Mouse (Mus musculus): Measurements from ENCODE around the gene Atp9a. TPM values are rescaled to one million over a fixed set of nuclear protein-coding genes. Genes with fewer than 3 reads are reported as not detected.

Atp9a gene
- polyA plus RNA-seq, 1 experiment from 2014 or later = 177 TPM

- ATAC-seq (ENCODE audit: low FRiP score, low read depth) = peak; percentile 68
- no peaks in the 10 kb centered on the region for H3K9me3 ChIP-seq
- H3K4me1 ChIP-seq (replicated peaks) = 0 out of 2 replicates have a peak, but pooled peaks cover 5% of the 10 kb centered on the region
- H3K27ac ChIP-seq (replicated peaks) = peak overlapping the region; percentile 41
- no peak overlapping the region for H3K4me2 ChIP-seq
- WGBS = 18% methylated on average over 13 of the region's 13 CpGs
- no peak overlapping the region for H3K4me3 ChIP-seq
- no peaks in the 10 kb centered on the region for H3K27me3 ChIP-seq
- peaks cover 40% of the 10 kb centered on the region for H3K36me3 ChIP-seq
- no peak overlapping the region for H3K9ac ChIP-seq
These were observed 39.9 kb downstream of the Atp9a start for GRCm38 (mm10) chr2:168702266-168702665.

DNA sequence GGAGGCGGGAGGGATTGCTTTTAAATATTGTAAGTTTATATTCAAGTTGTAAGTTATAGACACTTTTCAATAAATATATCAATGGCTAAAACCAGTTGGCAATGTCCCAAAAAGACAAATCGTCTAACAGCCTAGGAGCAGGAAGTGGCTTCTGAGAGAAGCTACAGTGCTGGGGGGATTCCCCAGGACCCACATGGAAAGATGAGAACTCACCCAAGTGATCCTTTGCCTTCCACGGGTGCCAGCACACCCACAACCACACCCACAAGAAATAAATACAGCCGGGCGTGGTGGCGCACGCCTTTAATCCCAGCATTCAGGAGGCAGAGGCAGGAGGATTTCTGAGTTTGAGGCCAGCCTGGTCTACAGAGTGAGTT lies 47.2 kb downstream of the Atp9a start:
- 77% methylated on average over 7 of the region's 7 CpGs for WGBS
- Histone ChIP-seq H3K4me2 (no peak overlapping the region), H3K9ac (no peak overlapping the region), H3K9me3 (no peaks in the 10 kb centered on the region), H3K4me1 (replicated peaks) (peaks cover 12% of the 10 kb centered on the region), H3K27ac (replicated peaks) (no peak overlapping the region), H3K4me3 (no peak overlapping the region), H3K36me3 (peaks cover 12% of the 10 kb centered on the region), H3K27me3 (no peaks in the 10 kb centered on the region)
- no peak for ATAC-seq (ENCODE audit: low FRiP score, low read depth)

GRCm38 (mm10) chr2:168694379-168695026 lies 47.7 kb downstream of the Atp9a start:
- H3K9me3 ChIP-seq = no peaks in the 10 kb centered on the region
- 8% methylated on average over 27 of the region's 27 CpGs for WGBS
- no peak overlapping the region for H3K4me2 ChIP-seq
- H3K27ac ChIP-seq (replicated peaks) = no peak overlapping the region
- H3K36me3 ChIP-seq = peaks cover 12% of the 10 kb centered on the region
- ATAC-seq (ENCODE audit: low FRiP score, low read depth) = no peak
- H3K4me3 ChIP-seq = no peak overlapping the region
- no peak overlapping the region for H3K9ac ChIP-seq
- H3K4me1 ChIP-seq (replicated peaks) = peaks cover 12% of the 10 kb centered on the region
- H3K27me3 ChIP-seq = no peaks in the 10 kb centered on the region

- ATAC-seq (ENCODE audit: low FRiP score, low read depth) = no peak
- H3K9ac ChIP-seq = no peak overlapping the region
These were observed 50.4 kb downstream of the Atp9a start for GRCm38 (mm10) chr2:168691774-168692173.

GRCm38 (mm10) chr2:168687326-168687725 lies 54.9 kb downstream of the Atp9a start:
- Histone ChIP-seq H3K36me3 (peaks cover 17% of the 10 kb centered on the region), H3K9me3 (no peaks in the 10 kb centered on the region), H3K27ac (replicated peaks) (no peak overlapping the region), H3K27me3 (no peaks in the 10 kb centered on the region), H3K4me2 (no peak overlapping the region), H3K4me3 (no peak overlapping the region), H3K4me1 (replicated peaks) (peaks cover 7% of the 10 kb centered on the region; the same call in 1 of the 2 replicates), H3K9ac (no peak overlapping the region)
- no peak for ATAC-seq (ENCODE audit: low FRiP score, low read depth)
- 80% methylated on average over 12 of the region's 12 CpGs for WGBS

More at GRCm38 (mm10) chr2:168691774-168692173, 50.4 kb downstream of the Atp9a start:
- H3K27me3 ChIP-seq = no peaks in the 10 kb centered on the region
- H3K9me3 ChIP-seq = no peaks in the 10 kb centered on the region
- peaks cover 12% of the 10 kb centered on the region for H3K4me1 ChIP-seq (replicated peaks)
- no peak overlapping the region for H3K27ac ChIP-seq (replicated peaks)
- no peak overlapping the region for H3K4me3 ChIP-seq
- no peak overlapping the region for H3K4me2 ChIP-seq
- peaks cover 17% of the 10 kb centered on the region for H3K36me3 ChIP-seq
- WGBS = 52% methylated on average over 6 of the region's 6 CpGs

- WGBS = 92% methylated on average over 9 of the region's 9 CpGs
- Histone ChIP-seq H3K4me1 (replicated peaks) (peaks cover 7% of the 10 kb centered on the region; the same call in 1 of the 2 replicates), H3K27ac (replicated peaks) (no peak overlapping the region), H3K9me3 (no peaks in the 10 kb centered on the region), H3K27me3 (no peaks in the 10 kb centered on the region), H3K9ac (no peak overlapping the region), H3K4me3 (no peak overlapping the region), H3K4me2 (no peak overlapping the region), H3K36me3 (peaks cover 27% of the 10 kb centered on the region)
- no peak for ATAC-seq (ENCODE audit: low FRiP score, low read depth)
These were observed 56.3 kb downstream of the Atp9a start for GRCm38 (mm10) chr2:168685909-168686308.

DNA sequence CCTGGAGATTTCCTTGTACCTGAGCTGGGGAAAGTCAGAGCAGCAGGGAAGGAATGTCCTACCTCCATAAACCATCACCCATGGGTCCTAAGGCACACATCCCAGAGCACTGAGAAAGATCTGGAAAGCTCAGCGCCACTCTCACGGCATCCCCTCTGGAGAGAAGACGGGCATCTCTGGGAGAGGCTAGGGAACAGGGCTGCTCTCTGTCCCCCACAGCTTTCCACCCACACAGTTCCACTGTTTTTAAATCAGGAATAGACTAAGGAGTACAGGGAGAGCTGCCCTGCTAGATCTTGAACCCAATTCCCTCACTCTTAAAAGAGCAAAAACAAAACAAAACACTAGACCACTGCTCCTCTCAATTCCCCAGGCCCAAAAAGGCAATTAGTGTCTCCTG lies 57.5 kb downstream of the Atp9a start:
- ATAC-seq (ENCODE audit: low FRiP score, low read depth) = no peak
- 71% methylated on average over 3 of the region's 3 CpGs for WGBS
- no peaks in the 10 kb centered on the region for H3K9me3 ChIP-seq
- H3K27me3 ChIP-seq = no peaks in the 10 kb centered on the region
- H3K27ac ChIP-seq (replicated peaks) = no peak overlapping the region
- H3K4me3 ChIP-seq = no peak overlapping the region
- H3K4me2 ChIP-seq = no peak overlapping the region
- no peak overlapping the region for H3K9ac ChIP-seq
- H3K36me3 ChIP-seq = peaks cover 31% of the 10 kb centered on the region
- H3K4me1 ChIP-seq (replicated peaks) = peaks cover 8% of the 10 kb centered on the region

DNA sequence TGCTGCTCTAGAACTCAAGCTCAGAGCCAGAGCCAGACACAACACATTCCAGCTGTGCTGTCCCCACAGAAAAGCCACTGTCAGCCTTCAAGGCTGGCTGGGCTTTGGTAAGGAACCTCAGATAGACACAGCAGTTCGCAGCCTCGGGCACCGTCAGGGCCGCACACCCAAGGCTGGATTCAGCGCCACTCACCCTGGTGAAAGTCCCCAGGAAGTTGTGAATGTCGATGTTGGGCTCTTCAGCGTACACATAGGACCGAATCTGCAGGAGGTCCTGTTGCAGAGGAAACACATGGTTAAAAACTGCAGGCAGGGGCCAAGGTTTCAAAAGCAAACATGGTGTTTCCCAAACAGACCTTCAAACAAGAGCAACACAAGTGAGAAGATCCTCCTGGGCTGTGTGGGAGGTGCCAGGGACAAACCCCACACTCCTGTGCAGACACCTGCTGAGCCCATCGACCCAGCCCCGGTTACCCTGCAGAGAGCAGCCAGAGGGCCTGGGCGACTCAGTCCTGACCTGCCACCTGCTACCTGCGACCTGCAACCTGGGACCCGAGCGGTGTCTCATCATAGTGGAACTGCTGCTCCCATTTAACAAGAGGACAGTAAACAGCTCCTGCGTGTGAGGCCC lies 58.6 kb downstream of the Atp9a start:
- Histone ChIP-seq H3K36me3 (peaks cover 25% of the 10 kb centered on the region), H3K4me2 (no peak overlapping the region), H3K4me3 (no peak overlapping the region), H3K27ac (replicated peaks) (no peak overlapping the region), H3K4me1 (replicated peaks) (peaks cover 19% of the 10 kb centered on the region), H3K9me3 (no peaks in the 10 kb centered on the region), H3K27me3 (no peaks in the 10 kb centered on the region), H3K9ac (no peak overlapping the region)
- ATAC-seq (ENCODE audit: low FRiP score, low read depth) = no peak
- WGBS = 48% methylated on average over 15 of the region's 15 CpGs

GRCm38 (mm10) chr2:168682721-168683120 lies 59.5 kb downstream of the Atp9a start:
- no peak for ATAC-seq (ENCODE audit: low FRiP score, low read depth)
- H3K4me1 ChIP-seq (replicated peaks) = peaks cover 24% of the 10 kb centered on the region
- H3K4me2 ChIP-seq = no peak overlapping the region
- H3K27ac ChIP-seq (replicated peaks) = no peak overlapping the region
- no peaks in the 10 kb centered on the region for H3K9me3 ChIP-seq
- 81% methylated on average over 2 of the region's 2 CpGs for WGBS
- no peak overlapping the region for H3K4me3 ChIP-seq
- no peaks in the 10 kb centered on the region for H3K27me3 ChIP-seq
- no peak overlapping the region for H3K9ac ChIP-seq
- peaks cover 19% of the 10 kb centered on the region for H3K36me3 ChIP-seq

- no peak overlapping the region for H3K4me3 ChIP-seq
- H3K27me3 ChIP-seq = no peaks in the 10 kb centered on the region
- no peak for ATAC-seq (ENCODE audit: low FRiP score, low read depth)
- no peak overlapping the region for H3K4me2 ChIP-seq
- peaks cover 19% of the 10 kb centered on the region for H3K36me3 ChIP-seq
- H3K9ac ChIP-seq = no peak overlapping the region
- peaks cover 30% of the 10 kb centered on the region for H3K4me1 ChIP-seq (replicated peaks)
- no peak overlapping the region for H3K27ac ChIP-seq (replicated peaks)
- 92% methylated on average over 9 of the region's 9 CpGs for WGBS
- H3K9me3 ChIP-seq = no peaks in the 10 kb centered on the region
These were observed 60.7 kb downstream of the Atp9a start for GRCm38 (mm10) chr2:168681531-168681930.

DNA sequence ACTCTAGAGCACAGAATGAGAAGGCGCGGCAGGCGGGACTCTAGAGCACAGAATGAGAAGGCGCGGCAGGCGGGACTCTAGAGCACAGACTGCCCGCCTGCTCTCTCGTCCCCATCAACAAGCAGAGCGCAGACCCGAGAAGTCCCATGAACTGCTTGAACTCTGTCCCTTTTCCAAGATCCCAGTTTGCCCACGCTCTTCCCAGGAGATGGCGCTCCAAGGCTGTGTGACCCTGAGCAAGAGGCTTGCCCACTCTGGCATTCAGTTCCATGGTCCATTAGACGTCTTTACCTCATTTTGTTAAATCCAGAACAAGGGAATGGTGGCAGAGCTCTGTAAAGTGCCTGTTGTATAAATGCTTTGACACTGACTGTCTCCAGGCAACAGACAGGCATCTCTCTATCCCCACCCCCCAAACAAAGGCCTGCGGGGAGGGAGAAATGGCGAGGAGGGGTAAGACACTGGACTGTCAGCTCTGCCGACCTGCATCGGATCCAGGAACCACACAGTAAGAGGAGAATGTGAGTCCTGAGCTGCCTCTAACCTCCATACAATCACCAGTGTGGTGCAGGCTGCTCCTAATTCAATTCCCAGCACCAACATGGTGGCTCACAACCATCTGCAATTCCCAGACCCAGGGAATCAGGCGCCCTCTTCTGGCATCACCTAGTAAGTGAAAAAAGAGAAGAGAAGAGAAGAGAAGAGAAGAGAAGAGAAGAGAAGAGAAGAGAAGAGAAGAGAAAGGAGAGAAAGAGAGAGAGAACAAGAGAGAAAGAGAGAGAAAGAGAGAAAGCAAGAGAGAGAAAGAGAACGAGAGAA lies 62.6 kb downstream of the Atp9a start:
- H3K27ac ChIP-seq (replicated peaks) = peak overlapping the region; percentile 85
- H3K9me3 ChIP-seq = no peaks in the 10 kb centered on the region
- 26% methylated on average over 19 of the region's 19 CpGs for WGBS
- H3K4me3 ChIP-seq = no peak overlapping the region
- H3K27me3 ChIP-seq = no peaks in the 10 kb centered on the region
- H3K4me2 ChIP-seq = 0 out of 2 replicates have a peak overlapping the region, but pooled peaks have one; percentile 18
- H3K9ac ChIP-seq = no peak overlapping the region
- H3K4me1 ChIP-seq (replicated peaks) = peaks cover 29% of the 10 kb centered on the region
- peaks cover 26% of the 10 kb centered on the region for H3K36me3 ChIP-seq
- ATAC-seq (ENCODE audit: low FRiP score, low read depth) = peak; percentile 52
